Mouse (Mus musculus): ENCODE data around the gene Fibin.

Fibin gene

GRCm38 (mm10) chr2:110314074-110314473, 48.9 kb downstream of the Fibin start:
- DNase-seq, result no peak

- no peak for DNase-seq
These were observed 49.6 kb downstream of the Fibin start for GRCm38 (mm10) chr2:110313305-110313824.
